Mouse (Mus musculus): Measurements from ENCODE around the gene Pdcl2.

Pdcl2 gene

DNA sequence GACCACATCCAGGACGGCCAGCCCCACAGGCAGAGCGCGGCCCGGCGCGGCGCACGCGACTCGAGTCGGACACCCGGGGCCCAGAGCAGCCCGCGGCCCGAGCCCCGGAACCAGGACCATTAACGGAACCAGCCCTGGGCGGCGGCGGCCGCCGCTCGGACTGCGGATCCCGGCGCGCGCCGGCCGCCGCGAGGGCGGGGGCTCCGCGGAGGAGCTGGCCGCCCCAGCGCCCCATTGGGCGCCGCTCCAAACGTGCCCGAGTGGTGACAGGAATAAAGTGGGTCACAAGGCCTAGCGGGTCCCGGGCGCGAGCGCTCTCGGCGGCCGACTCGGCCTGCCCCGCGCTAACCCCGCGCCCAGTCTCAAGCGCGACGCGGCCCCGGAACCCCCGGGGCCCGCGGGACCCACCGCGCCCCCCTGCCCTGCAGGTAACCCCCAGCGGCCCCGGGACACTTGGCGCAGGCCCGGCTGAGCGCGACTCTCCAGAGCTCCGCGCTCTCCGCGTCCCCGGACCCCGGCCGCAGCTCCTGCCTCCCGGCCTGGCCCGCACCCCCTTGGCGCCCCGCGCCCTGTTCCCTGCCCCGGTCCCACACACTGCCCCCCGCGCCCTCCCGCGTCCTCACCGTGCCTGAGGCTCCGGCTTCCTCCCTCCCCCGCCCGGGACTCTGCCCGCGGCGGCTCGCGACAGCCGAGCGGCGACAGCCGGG, 27.1 kb downstream of the Pdcl2 start:
- DNase-seq (ENCODE audit: low read depth, low spot score), result peak; percentile 83

DNA sequence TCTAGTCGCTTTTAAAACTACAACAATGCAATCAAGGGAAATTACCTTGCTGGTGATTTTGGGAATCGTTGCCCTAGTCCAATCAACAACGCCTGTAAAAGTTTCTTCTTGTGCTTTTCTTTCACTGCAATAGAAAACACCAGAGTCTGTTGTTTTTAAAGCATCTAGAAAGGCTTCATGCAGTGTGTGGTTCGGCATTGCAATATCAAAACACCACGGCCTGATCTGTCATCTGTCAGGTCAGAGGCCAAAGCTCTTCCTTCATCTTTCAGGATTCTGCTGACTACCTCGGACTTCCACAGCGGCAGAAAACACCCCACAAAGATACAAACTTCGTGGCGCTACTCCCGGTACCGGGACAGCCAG, 27.6 kb downstream of the Pdcl2 start:
- DNase-seq (ENCODE audit: low read depth, low spot score), result no peak

DNA sequence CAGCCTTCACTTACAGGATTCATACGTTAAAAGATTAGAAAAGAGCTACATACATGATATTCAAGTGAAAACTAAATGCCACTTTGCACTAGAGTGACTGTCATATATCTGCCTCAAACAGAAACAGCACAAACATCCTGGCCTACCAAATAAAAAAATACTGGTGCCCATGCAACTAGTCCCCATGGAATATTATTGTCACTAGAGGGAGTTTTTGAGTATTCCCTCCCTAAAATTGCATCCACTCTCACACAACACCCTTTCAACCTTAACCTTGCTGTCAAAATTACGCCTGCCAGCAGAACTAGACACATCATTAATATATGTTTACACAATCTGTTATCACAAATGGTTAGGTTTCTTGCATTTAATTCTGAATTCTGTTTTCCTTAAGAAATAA, 28.9 kb downstream of the Pdcl2 start:
- no peak for DNase-seq (ENCODE audit: low read depth, low spot score)

DNA sequence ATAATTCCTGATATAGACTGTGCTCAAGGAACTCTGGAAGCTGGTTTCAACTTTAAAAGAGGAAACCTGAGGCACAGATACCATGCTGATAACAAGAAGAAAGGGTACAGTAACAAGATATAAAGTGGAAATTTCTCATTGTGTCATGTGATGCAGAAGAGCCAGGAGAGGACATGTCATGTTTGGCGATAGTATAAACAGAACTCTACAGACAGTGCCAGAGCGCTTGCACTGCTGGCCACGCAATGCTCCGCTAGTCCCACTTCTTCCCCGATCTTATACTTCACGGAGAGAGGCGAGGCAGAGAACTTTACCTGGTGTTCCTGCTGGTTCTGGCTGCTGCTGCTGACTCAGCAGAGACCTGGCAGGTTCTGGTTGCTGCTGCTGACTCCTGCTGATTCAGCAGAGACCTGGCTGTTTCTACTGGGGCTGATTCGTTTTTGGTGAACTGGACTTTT, 41.7 kb downstream of the Pdcl2 start:
- DNase-seq (ENCODE audit: low read depth, low spot score), result peak; percentile 34

DNA sequence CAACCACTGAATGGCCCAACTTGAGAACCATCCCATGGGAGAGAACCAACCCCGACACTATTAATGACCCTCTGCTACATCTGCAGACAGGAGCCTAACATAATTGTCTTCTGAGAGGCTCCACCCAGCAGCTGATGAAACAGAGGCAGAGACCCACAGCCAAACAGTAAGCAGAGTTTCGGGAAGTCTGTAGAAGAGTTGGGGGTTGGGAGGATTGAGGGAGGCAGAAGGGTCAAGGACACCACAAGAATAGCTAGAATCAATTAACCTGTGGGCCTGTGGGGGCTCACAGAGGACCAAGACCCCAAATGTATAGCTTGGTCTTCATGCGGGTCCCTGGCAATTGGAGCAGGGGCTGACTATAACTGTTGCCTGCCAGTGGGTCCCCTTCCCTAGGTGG, 42.7 kb downstream of the Pdcl2 start:
- DNase-seq (ENCODE audit: low read depth, low spot score), result peak; percentile 43

DNA sequence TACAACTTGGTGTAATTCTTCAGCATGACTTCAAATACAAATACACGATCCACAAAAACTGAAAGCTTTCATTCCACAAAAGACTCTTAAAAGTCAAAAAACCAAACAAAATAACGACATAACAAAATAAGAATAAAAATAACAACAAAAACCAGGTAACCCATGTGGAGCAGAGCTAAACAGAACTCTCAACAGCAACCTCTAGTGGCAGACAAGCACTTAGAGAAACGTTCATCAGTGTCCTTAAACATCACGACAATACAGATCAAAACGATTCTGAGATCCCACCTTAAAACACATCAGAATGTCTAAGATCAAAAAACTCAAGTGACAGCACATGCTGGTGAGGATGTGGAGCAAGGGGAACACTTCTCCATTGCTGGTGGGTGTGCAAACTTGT, 43.9 kb downstream of the Pdcl2 start:
- peak; percentile 29 for DNase-seq (ENCODE audit: low read depth, low spot score)

DNA sequence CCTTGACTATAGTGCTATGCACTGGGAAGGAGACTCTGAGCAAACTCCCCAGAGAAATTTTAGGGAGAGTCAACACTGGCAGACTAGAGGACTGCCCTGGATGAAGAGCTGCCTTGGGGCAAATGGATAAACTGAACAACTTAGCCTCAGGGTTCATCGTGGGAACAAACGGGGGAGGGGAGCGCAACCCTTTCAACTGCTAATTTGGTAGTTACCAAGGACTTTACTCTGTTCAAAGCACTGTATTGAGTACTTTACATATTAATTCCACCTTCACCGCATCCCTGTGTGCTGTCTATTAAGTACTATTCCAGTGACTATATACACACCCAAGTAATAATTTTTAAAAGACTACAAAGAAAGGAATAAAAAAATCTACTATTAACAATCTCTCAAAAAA, 45.3 kb downstream of the Pdcl2 start:
- peak; percentile 93 for DNase-seq (ENCODE audit: low read depth, low spot score)

DNA sequence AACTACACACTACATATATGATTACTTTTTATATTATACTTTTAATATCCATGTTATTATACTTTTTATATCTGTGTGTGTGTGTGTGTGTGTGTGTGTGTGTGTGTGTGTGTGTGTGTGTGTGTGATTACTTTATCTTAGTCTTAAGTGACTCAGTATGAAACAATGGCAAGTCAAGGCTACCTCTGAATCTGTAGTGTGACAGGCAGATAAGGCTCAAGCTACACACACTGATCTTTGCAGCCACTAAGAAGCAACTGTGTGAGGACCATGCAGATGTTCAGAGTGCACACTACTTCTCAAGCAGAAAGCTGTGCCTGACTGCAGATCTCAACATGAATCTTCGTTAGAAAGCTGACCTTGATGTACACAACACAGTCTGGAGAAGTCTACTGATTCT, 47.1 kb downstream of the Pdcl2 start:
- DNase-seq (ENCODE audit: low read depth, low spot score), result no peak

DNA sequence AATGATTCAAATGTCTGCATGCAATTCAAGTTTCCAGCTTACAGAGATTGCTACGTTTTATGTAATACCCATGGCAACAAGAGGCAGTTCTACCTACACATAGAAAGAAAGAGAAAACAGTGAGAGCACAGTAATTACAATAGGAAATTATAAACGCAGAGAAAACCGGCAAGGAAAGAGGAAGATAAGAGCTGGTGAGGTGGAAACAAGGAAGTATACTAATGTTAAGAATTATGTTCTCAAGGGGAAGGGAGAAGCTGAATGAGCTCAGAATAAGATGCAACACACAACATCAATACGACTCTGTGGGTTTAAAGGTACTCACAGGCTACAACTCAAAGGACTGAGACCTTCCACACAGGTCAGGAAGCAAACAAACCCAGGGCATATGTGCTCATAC, 56.0 kb downstream of the Pdcl2 start:
- DNase-seq (ENCODE audit: low read depth, low spot score), result no peak

Data from ZHBTc4 (cell line).